Mouse (Mus musculus) lung, adult 2 months (tissue): Measurements from ENCODE around the gene Cldn17.

Experiments used
- CTCF ChIP-seq: fragments of 200-500 bp; IDR thresholded peaks from 2 replicates; pipeline ENCODE4 v1.5.1; 2011; ENCODE audit warnings: mild to moderate bottlenecking, low read length, control low read depth; ENCODE audit not compliant: insufficient read depth
- POLR2A ChIP-seq: fragments of 200-500 bp; IDR thresholded peaks from 2 replicates; pipeline ENCODE4 v1.6.1; 2011; ENCODE audit warnings: low read depth, mild to moderate bottlenecking, control low read depth, low read length, borderline replicate concordance; ENCODE audit errors: extremely low read depth

DNA sequence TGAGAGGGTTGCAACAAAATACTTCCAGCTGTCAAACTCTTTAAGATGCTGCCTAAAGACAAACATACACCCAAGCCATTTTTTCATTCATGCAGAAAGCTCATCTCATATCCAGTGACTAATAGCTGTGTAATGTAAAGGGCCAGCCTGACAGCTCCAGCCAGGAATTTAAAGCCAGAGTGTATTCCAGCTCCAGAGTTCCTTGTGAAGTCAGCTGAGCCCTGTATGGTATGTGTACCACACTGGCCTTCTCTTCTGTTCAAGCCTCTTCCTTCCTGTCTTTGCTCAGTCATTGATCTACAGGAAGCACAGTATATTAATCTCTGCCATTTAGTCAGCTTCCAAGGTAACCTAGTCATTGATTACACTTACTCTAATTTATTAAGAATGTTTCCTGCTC is 4.6 kb upstream of the Cldn17 start:
- TF ChIP-seq CTCF (no peak), POLR2A (no peak)
